Mouse (Mus musculus) liver, embryonic 18 days (tissue): ENCODE data around the gene Cyp2g1. TPM values are rescaled to one million over a fixed set of nuclear protein-coding genes. Genes with fewer than 3 reads are reported as not detected.

Experiments
- polyA plus RNA-seq: library from polyadenylated mRNA; depleted of rRNA; stranded (reverse); fragments of >200 nt; gene quantifications from 2 replicates; pipeline ENCODE4 v1.2.3, GENCODE M21; 2012; rRNA removed

Gene Cyp2g1
- polyA plus RNA-seq, result 0.15 and 0.48 TPM in 2 replicates

DNA sequence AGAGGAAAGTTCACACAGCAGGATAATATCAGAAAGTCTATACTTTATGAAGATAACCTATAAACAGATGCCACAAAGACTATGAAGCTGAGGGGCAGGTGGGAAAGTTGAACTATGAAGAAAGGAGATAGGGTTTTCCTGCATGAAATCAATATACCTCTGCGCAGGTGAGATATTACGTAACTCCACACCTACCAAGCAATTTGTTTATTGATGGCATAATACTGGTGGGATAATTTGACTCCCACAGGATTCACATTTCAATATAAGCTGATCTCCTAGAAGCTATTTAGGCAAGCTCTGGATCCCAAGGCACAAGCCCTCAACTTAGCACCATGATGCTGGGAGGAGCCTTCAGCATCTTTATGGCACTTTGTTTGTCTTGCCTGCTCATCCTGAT lies at the start of gene Cyp2g1:
TSS of gene Cyp2g1 (plus strand) at position 301 of the 400 bp plus-strand sequence.

DNA sequence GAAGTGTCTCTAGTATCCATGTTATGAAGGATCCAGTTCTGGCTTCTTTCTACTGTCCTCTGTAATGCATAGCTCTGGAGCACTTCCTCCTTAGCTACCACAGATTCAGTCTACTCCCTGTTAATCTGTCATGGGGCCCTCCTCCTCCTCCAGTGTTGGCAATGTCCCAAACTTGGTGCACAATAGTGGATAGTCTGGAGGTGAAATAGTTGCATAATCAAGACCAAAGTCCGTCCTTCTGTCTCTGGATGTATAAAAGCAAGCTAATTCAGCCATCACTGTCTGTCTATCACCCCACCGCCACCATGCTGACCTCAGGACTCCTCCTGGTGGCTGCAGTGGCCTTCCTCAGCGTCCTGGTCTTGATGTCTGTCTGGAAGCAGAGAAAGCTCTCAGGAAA lies 26.4 kb downstream of the Cyp2g1 start, which contains the start of gene Cyp2a5:
TSS of gene Cyp2a5 (plus strand) at position 247 of the 400 bp plus-strand sequence.

Other genes with a start within 250 kb of the Cyp2g1 start
- not detected in 2 replicates for gene Vmn1r185, start 190.4 kb upstream of the Cyp2g1 start, polyA plus RNA-seq
- gene Cyp2b23, start 122.5 kb upstream of the Cyp2g1 start, polyA plus RNA-seq, result not detected in 2 replicates
- not detected in 2 replicates for gene Cyp2b19, start 51.8 kb upstream of the Cyp2g1 start, polyA plus RNA-seq
- gene Cyp2a5, start 26.4 kb downstream of the Cyp2g1 start, polyA plus RNA-seq, result 8.6 and 12.4 TPM in 2 replicates
- 13.9 and 15.2 TPM in 2 replicates for gene Cyp2a22, start 130.5 kb downstream of the Cyp2g1 start, polyA plus RNA-seq
- gene Cyp2a12, start 220.2 kb downstream of the Cyp2g1 start, polyA plus RNA-seq, result 63.9 and 66.1 TPM in 2 replicates